Mouse (Mus musculus) liver, embryonic 15.5 days (tissue): ENCODE data around the gene Rpap1. TPM values are rescaled to one million over a fixed set of nuclear protein-coding genes. Genes with fewer than 3 reads are reported as not detected.
A peak's percentile ranks its signal among the peaks of the same experiment; 100 is the strongest.

Source experiments
- ATAC-seq: fragments of 200-750 bp; cut with Nextera tagmentation; 2 replicates; pipeline ENCODE4 v1.8.0; 2017; ENCODE audit warnings: moderate number of reproducible peaks, mild to moderate bottlenecking, moderate library complexity; ENCODE audit not compliant: insufficient read depth
- H3K27ac ChIP-seq: fragments of 300-500 bp; sonication (generic); replicated peaks from 2 replicates; pipeline ENCODE4 v1.5.1; 2015; ENCODE audit warnings: mild to moderate bottlenecking, inconsistent platforms
- H3K27me3 ChIP-seq: fragments of 300-500 bp; sonication (generic); 2 replicates; pipeline ENCODE4 v1.6.1; 2015; ENCODE audit warnings: mild to moderate bottlenecking, inconsistent platforms
- H3K36me3 ChIP-seq: fragments of 300-500 bp; sonication (generic); replicated peaks from 2 replicates; pipeline ENCODE4 v1.6.1; 2015; ENCODE audit warnings: moderate library complexity, mild to moderate bottlenecking, inconsistent platforms
- H3K4me1 ChIP-seq: fragments of 300-500 bp; sonication (generic); replicated peaks from 2 replicates; pipeline ENCODE4 v1.6.1; 2015; ENCODE audit warnings: inconsistent platforms
- H3K4me2 ChIP-seq: fragments of 300-500 bp; sonication (generic); 2 replicates; pipeline ENCODE4 v1.6.1; 2015; ENCODE audit warnings: moderate library complexity, mild to moderate bottlenecking, inconsistent platforms
- H3K4me3 ChIP-seq: fragments of 300-500 bp; sonication (generic); replicated peaks from 2 replicates; pipeline ENCODE4 v1.5.1; 2015; ENCODE audit warnings: mild to moderate bottlenecking, inconsistent platforms
- H3K9ac ChIP-seq: fragments of 300-500 bp; sonication (generic); 2 replicates; pipeline ENCODE4 v1.6.1; 2015; ENCODE audit warnings: moderate library complexity, mild to moderate bottlenecking, inconsistent platforms
- H3K9me3 ChIP-seq: fragments of 300-500 bp; sonication (generic); replicated peaks from 2 replicates; pipeline ENCODE4 v1.6.1; 2016; ENCODE audit warnings: inconsistent platforms
- WGBS: fragments of 180-500 bp; shearing (Covaris S2); methylation state at CpG from one replicate; pipeline ENCODE4 v1.1.7; 2015; ENCODE audit warnings: mixed read lengths; ENCODE audit not compliant: insufficient replicate concordance; 5-methylcytosine and 5-hydroxymethylcytosine counted together
- polyA plus RNA-seq: library from polyadenylated mRNA; unstranded; fragments of >200 nt; fragmentation: Nextera tagmentation; extraction: Ambion mirVana; gene quantifications from 2 replicates; pipeline ENCODE4 v1.2.1, GENCODE M21; 2015

Rpap1 gene
- polyA plus RNA-seq, 1 experiment from 2014 or later, result 9.1 TPM

DNA sequence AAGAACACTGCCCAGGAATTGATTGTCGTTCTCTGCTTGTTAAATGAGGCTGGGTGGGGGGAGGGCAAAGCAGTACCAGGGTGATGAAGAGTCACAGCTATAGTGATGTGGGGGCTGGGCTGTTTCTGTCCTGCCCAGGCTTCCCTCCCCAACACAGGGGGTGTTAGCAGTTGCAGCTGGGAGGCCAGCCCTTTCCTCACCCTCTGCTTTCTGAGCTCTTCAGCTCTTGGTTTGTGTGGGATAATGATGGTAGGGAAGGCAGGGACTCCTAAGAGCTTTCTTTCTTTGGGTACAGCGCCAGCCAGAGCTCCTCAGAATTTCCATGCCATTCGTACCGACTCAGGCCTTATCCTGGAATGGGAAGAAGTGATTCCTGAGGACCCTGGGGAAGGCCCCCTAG lies 21.1 kb upstream of the Rpap1 start:
- Histone ChIP-seq H3K27me3 (peaks cover 32% of the 10 kb centered on the region), H3K4me3 (no peak overlapping the region), H3K27ac (no peak overlapping the region), H3K4me2 (no peak overlapping the region), H3K9me3 (no peaks in the 10 kb centered on the region), H3K36me3 (no peaks in the 10 kb centered on the region), H3K4me1 (0 out of 2 replicates have a peak, but pooled peaks cover 5% of the 10 kb centered on the region), H3K9ac (no peak overlapping the region)
- 37% methylated on average over 4 of the region's 4 CpGs for WGBS
- ATAC-seq, result no peak

DNA sequence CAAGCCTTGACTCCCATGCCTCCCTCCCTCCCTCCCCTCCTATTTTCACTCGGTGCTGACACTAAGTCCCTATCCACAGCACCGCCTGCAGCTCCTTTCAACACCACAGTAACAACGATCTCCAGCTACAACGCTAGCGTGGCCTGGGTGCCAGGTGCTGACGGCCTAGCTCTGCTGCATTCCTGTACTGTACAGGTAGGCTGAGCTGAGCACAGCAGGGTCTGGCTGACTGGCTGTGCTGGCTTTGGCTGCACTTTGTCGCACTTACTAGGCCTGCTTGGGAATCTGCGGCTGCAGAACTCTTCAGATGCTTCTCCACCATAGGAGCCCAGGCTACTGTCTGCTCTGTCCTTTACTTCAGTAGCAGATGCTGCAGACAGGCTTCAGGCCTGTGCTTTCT lies 18.2 kb upstream of the Rpap1 start:
- ATAC-seq, result no peak
- Histone ChIP-seq H3K27me3 (peaks cover 54% of the 10 kb centered on the region), H3K9ac (no peak overlapping the region), H3K9me3 (no peaks in the 10 kb centered on the region), H3K4me2 (no peak overlapping the region), H3K36me3 (no peaks in the 10 kb centered on the region), H3K4me3 (no peak overlapping the region), H3K27ac (no peak overlapping the region), H3K4me1 (0 out of 2 replicates have a peak, but pooled peaks cover 5% of the 10 kb centered on the region)
- 73% methylated on average over 8 of the region's 8 CpGs for WGBS

DNA sequence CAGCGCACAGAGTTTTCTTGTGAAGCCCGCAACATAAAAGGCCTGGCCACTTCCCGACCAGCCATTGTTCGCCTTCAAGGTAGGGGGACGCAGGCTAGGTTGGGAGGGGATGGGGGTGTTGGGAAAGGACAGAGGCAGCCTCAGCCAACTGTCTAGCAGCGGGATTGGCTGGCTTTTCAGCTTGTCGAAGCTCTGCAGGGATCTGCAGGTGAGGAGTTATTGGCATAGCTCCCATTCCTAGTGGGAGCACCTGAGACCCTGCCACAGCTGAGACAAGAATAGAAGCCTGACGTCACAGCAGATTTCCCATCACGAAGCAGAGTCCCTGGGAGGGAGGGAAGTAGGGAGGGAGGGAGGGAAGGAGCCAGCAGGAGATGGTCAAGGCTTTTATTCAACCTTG lies 17.4 kb upstream of the Rpap1 start:
- no peak overlapping the region for H3K9ac ChIP-seq
- no peak overlapping the region for H3K4me2 ChIP-seq
- no peak overlapping the region for H3K27ac ChIP-seq
- H3K36me3 ChIP-seq, result no peaks in the 10 kb centered on the region
- H3K9me3 ChIP-seq, result no peaks in the 10 kb centered on the region
- peaks cover 11% of the 10 kb centered on the region for H3K4me1 ChIP-seq
- peaks cover 61% of the 10 kb centered on the region for H3K27me3 ChIP-seq
- H3K4me3 ChIP-seq, result no peak overlapping the region
- ATAC-seq, result no peak
- WGBS, result 55% methylated on average over 9 of the region's 9 CpGs

DNA sequence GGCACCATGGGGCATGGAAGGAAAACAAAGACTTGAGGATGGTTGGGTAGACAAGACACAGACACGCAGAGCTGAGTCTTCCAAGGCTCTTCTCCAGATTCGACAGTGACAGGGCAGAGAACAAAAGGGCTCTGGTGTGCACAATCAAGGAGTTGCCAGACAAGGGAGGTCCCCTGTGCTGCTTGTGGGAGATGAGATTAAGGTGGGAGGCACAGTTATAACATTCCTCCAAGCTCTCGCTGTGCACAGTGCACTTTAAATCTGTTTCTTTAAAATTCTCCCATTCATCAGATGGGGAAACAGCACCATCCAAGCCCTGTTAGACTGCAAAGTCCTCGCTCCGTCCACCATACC lies 16.9 kb upstream of the Rpap1 start:
- no peak for ATAC-seq
- Histone ChIP-seq H3K27ac (no peak overlapping the region), H3K9me3 (no peaks in the 10 kb centered on the region), H3K9ac (no peak overlapping the region), H3K27me3 (peaks cover 63% of the 10 kb centered on the region), H3K36me3 (no peaks in the 10 kb centered on the region), H3K4me3 (no peak overlapping the region), H3K4me2 (no peak overlapping the region), H3K4me1 (peaks cover 16% of the 10 kb centered on the region)
- WGBS, result 50% methylated on average over 5 of the region's 5 CpGs

DNA sequence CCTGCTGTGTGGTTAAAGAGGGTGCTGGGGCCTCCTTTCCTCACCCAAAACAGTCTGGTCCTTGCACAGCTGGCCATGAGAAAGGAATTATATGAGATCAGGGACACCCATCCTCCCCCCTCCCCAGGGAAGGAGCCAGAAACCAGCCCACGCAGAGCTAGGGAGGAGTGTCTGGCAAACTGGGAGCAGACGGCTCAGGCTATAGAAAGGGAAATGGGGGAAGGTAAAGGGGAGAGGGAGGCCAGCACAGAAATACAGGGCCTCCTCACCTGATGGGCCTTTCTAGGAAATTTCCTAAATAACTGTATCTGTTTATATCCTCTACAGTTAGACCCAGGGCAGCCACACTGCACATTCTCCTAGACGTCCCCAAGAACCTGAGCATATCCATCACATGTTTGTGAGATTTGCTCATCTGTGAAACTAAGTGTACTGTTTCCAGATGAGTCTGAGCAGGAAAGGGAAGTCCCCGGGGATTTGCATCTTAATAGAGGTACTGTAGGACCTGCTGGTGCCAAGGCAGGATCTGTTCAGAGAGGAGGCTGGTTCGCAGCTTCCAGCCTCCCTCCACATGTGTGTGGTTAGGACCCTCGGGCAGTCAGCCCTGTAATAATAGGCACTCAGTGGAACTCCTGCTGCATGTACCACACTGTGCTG lies 16.4 kb upstream of the Rpap1 start:
- no peak overlapping the region for H3K4me3 ChIP-seq
- no peaks in the 10 kb centered on the region for H3K9me3 ChIP-seq
- H3K4me1 ChIP-seq, result peaks cover 20% of the 10 kb centered on the region

DNA sequence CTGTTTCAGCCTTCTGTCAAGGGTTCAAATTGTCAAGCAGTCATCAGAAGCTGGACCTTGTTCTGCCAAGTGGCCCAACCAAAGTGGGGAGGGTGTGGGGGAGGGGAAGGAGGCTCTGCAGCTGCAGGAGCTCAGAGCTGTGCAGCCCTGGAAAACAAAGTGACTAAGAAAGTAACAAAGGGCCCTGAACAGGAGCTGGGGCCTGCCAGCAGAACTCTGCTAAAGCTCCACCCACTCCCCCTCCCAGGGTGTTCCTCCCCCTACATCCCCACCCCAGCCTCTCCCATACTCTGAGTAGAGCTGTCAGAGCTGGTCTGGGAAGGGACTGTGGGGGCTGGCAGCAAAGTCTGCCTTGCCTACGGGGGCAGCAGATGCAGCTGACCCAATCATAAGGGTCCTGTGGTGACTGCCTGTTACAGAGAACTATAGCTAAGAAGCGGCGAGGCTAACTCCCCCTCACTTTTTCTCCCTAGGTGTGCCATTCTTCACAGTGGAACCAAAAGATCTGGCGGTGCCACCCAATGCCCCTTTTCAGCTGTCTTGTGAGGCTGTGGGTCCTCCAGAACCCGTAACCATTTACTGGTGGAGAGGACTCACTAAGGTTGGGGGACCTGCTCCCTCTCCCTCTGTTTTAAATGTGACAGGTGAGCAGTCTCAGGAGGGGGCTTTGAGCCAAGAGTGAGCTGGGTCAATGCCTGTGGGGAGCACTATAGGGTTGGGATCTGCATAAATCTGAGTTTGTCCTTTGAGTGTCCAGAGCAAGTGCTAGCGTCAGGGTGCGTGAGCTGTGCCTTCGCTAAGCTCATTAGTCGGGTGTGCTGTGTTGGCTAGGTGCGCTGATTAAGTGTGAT lies 15.7 kb upstream of the Rpap1 start:
- WGBS, result 60% methylated on average over 10 of the region's 10 CpGs
- no peak overlapping the region for H3K9ac ChIP-seq
- peaks cover 73% of the 10 kb centered on the region for H3K27me3 ChIP-seq
- H3K4me1 ChIP-seq, result peaks cover 20% of the 10 kb centered on the region
- no peak overlapping the region for H3K27ac ChIP-seq
- H3K9me3 ChIP-seq, result no peaks in the 10 kb centered on the region
- ATAC-seq, result no peak
- H3K4me3 ChIP-seq, result no peak overlapping the region
- H3K4me2 ChIP-seq, result no peak overlapping the region
- H3K36me3 ChIP-seq, result no peaks in the 10 kb centered on the region

More for the DNA sequence above, 16.4 kb upstream of the Rpap1 start:
- 51% methylated on average over 6 of the region's 6 CpGs for WGBS
- no peak for ATAC-seq
- H3K36me3 ChIP-seq, result no peaks in the 10 kb centered on the region
- peaks cover 68% of the 10 kb centered on the region for H3K27me3 ChIP-seq
- H3K4me2 ChIP-seq, result no peak overlapping the region
- H3K27ac ChIP-seq, result no peak overlapping the region
- no peak overlapping the region for H3K9ac ChIP-seq

DNA sequence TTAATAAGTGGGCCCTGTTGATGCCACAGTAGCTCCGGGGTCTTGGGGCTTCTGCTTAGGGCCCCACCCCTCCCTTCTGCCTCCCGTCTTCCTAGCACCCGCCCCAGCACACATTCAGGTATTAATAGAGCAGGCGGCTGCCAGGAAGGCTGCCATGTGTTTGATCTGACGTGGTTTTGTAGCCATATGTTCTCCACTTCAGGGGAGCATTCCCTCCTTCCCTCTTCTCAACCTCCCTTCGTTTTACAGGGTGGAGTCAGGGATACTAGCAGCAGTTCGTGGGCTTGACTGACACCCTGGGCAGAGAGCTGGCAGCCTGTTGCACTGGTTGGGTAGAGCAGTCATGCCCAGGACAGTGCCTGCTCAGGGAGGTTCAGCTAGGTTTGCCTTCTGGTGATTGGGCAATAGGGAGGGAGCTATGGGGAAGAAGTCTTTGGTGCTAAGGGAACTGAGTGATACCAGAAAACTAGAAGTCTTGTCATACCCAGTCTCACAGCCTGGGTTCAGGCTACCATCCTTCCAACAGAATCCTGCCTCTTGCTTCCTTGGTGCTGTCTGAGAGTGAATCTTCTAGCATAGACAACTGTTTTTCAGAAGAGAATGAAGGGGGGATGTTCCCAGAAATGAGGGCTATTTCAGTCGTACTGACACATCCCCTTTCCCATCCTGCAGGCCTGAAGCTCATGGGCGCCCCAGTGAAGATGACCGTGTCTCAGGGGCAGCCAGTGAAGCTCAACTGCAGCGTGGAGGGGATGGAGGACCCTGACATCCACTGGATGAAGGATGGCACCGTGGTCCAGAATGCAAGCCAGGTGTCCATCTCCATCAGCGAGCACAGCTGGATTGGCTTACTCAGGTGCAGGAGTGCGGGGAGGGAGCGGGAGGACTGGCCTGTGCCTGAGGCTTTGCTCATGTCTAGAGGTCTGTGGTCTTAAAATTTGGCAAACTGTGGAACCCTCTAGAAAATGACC lies 13.8 kb upstream of the Rpap1 start:
- peaks cover 87% of the 10 kb centered on the region for H3K27me3 ChIP-seq
- no peak for ATAC-seq

DNA sequence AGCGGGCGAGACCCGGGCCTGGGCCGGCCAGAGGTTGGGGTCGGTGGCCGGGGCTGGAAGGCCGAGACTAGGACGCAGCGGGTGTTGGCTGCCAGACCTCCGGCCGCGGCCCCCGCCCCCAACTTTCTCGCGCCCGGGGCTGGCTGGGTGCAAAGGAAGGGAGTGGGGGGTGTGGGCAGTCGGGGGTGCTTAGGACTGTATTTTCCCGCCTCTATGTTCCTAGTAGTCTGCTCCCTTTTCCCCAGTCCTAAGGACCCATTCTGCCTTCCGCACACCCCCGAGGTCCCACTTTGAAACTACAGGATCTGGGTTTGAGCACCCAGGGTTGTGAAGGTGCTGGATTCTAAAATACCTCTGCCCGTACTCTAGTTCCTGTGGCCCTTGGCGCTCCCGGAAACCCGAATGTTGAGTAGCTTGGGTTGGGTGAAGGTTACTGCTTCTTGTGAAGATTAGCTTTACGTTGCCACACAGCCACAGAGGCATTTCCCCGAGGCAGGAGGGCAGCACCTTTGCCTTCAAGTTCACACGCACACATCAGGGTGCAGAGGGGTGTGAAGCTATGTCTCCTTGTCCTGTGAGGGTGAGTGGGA lies 12.7 kb upstream of the Rpap1 start:
- H3K27me3 ChIP-seq, result peaks cover 95% of the 10 kb centered on the region
- under 1% methylated on average over 27 of the region's 27 CpGs for WGBS
- H3K4me3 ChIP-seq, result peak overlapping the region; percentile 58
- peak overlapping the region; percentile 31 for H3K9ac ChIP-seq
- H3K27ac ChIP-seq, result no peak overlapping the region
- H3K4me2 ChIP-seq, result peak overlapping the region; percentile 82
- no peaks in the 10 kb centered on the region for H3K9me3 ChIP-seq
- no peaks in the 10 kb centered on the region for H3K36me3 ChIP-seq
- ATAC-seq, result no peak; the same call in 1 of the 2 replicates
- H3K4me1 ChIP-seq, result peaks cover 15% of the 10 kb centered on the region

More for the DNA sequence above, 13.8 kb upstream of the Rpap1 start:
- Histone ChIP-seq H3K9me3 (no peaks in the 10 kb centered on the region), H3K9ac (no peak overlapping the region), H3K4me3 (no peak overlapping the region), H3K27ac (no peak overlapping the region), H3K4me2 (no peak overlapping the region), H3K36me3 (no peaks in the 10 kb centered on the region), H3K4me1 (peaks cover 15% of the 10 kb centered on the region)
- 51% methylated on average over 15 of the region's 15 CpGs for WGBS

DNA sequence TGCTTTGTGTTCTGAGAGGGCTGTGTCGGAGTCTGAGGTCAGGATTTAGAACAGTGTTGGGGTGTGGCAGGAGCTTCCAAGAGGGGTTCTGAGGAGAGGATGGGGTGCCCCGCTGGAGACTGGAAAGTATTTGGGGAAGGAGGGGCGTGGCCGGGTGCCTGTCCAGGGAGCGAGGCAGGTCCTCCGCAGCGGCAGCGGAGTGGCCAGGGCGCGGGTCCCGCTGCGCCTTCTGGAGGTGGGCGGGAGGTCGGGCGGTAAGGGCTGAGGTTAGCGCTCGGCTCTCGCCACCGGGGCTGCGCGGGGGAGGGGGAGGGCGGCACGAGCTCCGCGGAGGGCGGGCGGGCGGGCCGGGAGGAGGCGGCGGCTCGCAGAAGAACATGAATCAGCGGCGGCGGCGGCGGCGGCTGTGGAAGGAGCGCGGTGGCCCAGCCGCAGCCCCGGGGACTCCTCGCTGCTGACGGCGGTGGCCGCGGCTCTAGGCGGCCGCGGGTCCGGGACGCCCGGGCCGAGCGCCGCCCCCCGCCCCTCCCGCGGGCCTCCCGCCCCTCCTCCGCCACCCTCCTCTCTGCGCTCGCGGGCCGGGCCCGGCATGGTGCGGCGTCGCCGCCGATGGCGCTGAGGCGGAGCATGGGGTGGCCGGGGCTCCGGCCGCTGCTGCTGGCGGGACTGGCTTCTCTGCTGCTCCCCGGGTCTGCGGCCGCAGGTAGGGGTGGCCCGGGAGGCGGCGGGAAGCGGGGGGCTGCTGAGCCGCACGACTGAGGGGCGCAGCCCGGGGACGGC lies 12.0 kb upstream of the Rpap1 start:
- Histone ChIP-seq H3K4me3 (peak overlapping the region; percentile 58), H3K9me3 (no peaks in the 10 kb centered on the region), H3K27ac (no peak overlapping the region), H3K9ac (peak overlapping the region; percentile 31), H3K4me1 (peaks cover 15% of the 10 kb centered on the region), H3K4me2 (peak overlapping the region; percentile 82), H3K27me3 (peaks cover 94% of the 10 kb centered on the region), H3K36me3 (no peaks in the 10 kb centered on the region)
- under 1% methylated on average over 68 of the region's 89 CpGs for WGBS
- peak; percentile 64 for ATAC-seq
